Mouse (Mus musculus): ENCODE data around the gene Jund.

The Jund gene

DNA sequence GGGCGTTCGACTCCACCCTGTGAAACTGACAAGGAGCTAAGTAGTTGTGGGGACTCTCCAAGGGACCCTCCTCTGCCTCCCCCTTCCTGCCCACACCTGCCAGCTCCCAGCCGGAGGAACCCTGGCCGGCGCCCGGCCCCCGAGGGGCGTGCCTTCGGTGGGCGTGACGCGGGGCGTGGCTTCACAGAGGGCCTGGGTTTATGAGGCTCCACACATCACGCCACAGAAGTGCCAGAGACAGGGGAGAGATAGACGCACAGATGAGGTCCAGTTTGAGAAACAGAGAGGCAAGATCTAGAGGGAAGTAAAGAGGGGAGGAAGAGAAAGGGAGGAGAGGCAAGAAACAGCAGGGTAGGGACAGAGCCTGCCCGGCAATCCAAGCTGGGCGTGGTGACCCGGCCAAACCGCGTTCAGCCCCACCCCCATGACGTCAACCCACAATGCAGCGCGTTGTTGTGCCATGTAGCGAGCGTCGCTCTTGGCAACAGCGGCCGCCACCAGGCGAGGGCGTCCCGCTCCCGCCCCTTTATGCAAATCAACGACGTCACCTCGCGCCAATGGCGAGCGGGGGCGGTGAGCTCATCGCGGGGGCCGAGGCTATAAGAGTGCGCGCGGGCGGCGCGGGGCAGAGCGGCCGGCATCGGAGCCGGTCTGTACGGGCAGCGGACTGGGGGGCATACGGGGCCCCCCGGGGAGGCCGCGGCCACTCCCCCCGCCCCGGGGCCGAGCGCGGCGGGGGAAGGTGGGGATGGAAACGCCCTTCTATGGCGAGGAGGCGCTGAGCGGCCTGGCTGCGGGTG lies at the start of gene Jund:
Gene Jund (plus strand): TSS at position 640 of the 800 bp plus-strand sequence.
- DNase-seq (ENCODE audit: low spot score) = peak; percentile 99

DNA sequence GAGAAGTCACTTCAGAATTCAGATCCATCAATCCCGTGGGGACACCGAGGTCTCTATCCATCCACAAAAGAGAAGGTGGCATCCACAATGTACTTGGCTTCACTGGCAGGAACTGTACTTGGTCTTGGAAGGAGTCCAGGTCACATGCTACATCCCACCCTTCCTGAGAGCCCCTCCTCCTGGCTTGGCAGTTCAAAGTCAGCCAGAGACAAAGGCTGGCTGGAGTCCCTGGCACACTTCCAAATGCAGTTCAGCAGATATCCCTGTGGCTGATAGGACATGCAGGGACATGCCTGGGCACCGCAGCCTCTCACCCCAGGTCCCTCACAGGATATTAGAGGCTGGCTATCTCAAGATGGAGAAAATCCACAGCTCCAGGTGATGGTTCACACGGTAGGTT lies 49.4 kb upstream of the Jund start:
- DNase-seq (ENCODE audit: low spot score) = peak; percentile 61

DNA sequence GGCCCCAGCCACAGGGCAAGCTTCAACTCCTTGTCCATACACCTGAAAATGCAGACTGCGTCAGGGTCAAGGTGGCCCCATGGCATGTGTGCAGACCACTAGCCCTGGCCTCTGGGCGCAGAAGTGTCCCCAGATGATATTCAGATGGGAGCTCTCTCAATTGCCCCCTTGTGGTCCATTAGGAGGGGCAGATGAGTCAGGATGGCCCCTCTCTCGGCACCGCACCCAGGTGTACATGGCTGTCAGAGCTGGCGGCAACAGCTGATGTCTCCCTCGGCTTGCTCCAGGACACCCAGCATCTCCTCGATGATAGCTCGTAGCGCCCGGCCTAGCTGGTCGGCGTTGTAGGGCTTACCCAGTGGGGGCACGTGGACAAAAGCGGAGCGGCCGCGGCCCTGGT lies 48.4 kb upstream of the Jund start:
- no peak for DNase-seq (ENCODE audit: low spot score)

DNA sequence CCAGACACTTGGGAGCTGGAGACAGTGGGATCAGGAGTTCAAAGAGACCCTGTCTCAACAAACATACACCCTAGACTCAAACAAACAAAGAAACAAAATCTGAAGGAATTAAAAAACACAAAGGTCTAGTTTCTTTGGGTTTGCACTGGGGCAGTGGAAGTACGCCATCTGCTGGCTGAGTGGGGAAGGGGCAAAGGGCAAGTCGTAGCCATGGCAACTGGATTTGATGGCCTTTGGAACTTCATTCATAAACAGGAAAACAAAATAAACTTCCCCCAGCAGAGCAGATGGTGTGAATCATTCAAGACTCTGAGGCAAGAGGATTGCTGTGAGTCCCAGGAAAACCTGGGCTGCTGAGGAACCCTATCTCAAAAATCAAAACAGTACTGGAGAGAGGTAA lies 45.5 kb upstream of the Jund start:
- peak; percentile 57 for DNase-seq (ENCODE audit: low spot score)

DNA sequence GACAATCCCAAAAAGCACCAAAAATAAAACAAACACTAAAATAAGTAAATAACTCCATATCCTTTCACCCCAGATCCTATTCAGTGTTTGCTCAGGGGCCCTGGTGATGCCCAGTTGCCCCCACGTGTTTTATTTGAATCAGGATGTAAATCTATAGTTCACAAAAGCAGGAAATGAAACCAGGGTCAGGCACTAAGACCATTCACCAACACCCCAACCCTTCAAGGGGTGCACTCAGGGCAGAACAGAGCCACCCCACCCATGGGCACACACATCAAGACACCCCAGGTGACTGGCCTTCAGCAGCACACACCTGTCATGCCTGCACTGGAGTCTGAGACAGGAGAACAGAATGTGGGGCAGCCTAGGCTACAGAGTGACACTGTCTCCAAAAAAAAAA lies 44.6 kb upstream of the Jund start:
- DNase-seq (ENCODE audit: low spot score) = no peak

DNA sequence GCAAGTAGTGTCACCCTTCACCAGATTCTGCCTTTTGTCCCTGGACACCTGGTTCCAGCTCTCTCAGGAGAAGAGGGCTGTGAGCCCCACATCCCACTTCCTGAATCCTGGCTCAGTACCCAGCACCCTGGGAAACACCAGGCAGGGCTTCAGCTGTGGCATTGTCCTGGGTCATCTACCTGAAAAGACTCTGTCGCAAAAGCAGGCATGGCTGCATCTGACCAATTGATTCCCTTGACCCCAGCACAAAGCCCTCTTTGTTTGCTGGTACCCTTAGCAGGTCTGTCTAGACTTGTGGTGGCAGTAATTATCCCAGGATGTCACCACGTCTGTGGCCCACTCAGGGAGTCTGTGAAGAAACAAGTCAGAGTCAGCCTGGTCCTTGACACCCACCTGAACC lies 43.3 kb upstream of the Jund start:
- DNase-seq (ENCODE audit: low spot score) = no peak

DNA sequence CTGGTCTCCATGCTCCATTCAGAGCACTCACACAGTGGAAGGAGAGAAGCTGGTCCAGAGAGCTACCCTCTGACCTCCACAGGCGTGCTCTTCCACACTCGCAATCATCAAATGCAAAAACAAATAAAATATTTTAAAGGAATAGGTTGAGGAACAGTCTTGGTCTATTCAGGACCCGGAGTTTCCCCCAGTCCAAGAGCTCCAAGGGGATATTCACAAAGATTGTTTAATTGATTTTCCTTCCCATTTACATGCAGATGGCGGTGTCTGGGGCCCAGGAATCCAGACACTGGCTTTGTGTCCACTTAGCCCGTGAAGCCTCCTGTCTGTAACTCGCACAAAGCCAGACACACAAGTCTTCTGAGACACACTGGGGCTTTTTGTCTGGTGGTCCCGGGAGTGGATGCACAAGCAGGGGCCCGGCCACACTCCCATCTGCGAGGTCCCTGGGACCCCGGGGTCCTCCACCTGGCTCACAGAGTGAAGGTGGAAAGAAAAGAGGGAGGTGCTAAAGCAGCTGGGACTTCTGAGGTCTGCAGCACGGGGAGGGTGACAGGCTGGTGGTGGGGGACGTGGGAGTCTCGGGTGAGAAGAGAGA lies 42.5 kb upstream of the Jund start:
- DNase-seq (ENCODE audit: low spot score) = no peak

DNA sequence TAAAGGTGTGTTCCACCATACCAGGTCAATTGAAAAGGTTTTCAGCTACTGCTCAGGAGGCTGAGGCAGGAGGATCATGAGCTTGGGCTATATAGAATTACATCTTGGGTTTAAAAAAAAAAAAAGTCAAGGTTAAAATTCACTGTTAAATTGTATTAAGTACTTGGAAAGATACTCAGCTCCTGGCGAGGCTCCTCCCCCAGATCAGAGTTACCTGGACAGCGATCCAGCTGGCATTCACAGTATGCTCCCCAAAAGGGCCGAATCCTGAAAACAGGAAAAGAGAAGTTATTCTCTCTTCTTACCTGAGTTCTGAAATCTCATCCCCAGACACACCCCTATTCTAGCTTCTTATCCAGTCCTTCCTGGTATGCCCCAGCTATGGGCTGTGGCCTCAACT lies 41.5 kb upstream of the Jund start:
- no peak for DNase-seq (ENCODE audit: low spot score)

DNA sequence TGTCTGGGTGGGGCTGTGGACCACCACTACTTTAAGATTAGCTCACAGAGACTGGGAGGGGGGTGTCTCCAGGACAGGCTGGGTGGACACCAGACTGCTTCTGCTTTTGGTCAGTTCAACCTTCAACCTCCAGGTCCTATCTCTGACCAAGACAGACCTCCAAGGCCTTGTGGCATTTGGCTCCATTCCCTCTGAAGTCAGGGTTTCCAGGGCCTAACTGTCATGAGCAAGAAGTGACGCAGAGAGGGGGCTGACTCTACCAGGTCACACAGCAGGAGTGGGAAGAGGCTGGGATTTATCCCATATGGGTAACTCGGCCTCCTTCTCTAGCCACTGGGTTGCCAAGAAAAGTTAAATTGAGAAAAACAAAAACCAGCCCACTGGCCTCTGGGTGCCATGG lies 41.0 kb upstream of the Jund start:
- DNase-seq (ENCODE audit: low spot score) = no peak

DNA sequence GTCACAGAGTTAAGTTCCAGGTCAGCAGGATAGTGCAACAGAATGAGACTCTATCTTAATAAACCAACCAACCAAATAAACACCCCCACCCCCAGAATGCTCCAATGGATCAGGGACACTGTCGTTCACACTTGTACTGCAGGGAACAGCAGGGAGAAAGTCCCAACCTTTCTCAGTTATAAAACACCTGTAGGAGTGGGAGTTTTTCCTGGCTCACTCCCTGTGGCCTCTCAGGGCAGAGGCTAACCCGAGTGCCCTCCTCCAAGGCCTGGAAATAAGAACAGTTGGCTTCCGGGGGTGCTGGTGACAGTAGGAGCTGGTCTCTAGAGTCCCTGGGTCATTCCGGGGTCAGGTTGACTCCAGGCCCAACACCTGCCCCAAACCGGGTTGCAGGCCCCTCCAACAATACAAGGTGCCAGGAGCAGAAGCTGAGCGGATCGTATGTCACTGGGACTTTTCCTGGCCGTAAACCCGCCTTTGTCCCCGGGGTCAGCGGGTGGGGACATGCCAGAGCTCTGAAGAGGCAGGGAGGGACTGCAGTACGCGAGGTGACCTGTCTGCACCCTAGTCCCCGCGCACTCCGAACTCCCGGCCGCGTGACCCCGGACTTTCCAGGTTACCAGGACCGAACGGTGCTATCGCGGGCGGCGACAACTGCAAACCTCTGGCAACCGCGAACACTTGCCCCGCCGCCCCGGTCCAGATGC lies 39.7 kb upstream of the Jund start:
- no peak for DNase-seq (ENCODE audit: low spot score)

DNA sequence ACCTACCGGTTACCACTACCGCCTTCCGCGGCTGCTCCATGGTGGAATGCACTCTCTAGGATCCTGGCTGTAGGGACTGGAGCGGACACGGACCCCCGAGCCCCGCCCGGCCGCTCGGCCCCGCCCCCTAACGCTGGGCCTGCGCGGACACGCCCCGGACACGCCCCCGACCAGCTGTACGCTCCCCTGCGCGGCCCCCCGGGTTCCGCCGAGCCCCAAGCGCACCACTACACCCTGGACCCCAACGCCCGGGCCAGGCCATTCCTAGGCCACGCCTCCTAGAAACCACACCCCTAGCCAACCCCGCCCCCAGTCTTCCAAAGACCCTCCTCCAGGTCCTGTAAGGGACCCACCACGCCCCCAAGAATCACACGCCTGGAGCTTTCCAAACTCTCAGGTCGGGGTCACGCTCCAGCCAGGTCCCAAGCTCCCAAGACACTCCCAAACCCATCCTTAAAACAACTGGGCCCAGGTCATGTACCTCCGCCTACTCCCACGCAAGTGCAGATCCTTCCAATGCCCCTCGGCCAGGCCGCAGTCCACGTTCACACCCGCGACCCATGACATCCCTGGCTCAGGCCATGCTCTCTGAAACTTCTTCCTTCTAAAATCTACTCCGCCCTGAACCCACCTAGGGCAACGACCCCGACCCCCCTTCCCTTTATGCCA lies 39.0 kb upstream of the Jund start:
- DNase-seq (ENCODE audit: low spot score) = peak; percentile 82

DNA sequence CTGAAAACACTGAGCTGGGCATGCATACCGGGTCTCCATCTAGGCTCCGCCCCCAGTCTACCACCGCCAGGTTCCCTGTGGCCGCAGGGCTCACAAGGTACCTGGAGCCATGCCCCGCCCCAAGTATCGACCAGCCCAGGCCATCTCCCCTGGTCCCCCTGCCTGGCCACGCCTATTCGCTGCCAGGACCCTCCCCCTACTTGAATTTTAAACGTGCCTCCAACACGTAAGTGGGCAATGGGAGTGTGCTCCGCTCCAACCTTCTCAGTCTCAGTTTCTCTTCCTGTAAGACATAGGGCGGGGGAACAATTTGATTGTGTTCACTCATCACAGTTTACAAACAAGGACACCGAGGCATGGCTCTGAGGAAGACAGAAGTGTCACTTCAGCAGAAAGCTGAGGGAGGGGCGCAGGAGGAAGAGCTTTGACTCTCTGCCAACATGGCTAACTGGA lies 38.5 kb upstream of the Jund start, which contains the start of gene Pgpep1:
Gene Pgpep1 (minus strand): TSS at position 116 of the 453 bp plus-strand sequence.
- no peak for DNase-seq (ENCODE audit: low spot score)

DNA sequence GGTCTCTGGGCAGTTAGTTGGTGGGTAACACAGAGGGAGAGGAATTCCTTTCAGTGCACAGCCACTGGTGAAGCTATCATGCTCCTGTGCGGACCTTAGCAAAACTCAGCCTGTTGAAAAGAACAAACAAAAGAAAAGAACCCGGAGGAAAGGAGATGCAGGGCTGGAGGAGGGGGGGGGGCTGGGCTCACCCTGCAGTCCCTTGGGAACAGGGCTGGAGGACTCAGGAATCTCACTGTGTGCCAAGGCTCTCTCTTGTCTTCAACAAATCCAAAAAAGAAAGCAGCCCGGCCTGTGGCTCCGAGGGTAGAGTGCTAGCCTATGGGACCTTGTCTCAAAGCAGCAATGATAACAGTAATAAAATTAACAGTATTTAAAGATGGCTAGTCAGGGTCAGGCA lies 35.1 kb upstream of the Jund start:
- no peak for DNase-seq (ENCODE audit: low spot score)

DNA sequence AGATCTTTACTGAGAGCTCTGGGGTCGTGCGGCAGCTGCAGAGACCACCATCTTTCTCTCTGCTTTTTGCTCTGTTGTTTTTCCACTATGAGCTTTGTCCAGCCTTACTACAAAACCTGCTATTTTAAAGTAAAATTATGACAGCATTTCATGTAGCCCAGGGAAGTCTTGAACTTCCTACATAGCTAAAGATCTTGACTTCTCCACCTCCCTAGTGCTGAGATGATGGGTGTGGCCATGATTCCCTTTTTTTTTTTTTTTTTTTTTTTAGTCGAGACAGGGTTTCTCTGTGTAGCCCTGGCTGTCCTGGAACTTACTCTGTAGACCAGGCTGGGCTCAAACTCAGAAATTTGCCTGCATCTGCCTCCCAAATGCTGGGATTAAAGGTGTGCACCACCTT lies 34.1 kb upstream of the Jund start:
- DNase-seq (ENCODE audit: low spot score) = no peak

DNA sequence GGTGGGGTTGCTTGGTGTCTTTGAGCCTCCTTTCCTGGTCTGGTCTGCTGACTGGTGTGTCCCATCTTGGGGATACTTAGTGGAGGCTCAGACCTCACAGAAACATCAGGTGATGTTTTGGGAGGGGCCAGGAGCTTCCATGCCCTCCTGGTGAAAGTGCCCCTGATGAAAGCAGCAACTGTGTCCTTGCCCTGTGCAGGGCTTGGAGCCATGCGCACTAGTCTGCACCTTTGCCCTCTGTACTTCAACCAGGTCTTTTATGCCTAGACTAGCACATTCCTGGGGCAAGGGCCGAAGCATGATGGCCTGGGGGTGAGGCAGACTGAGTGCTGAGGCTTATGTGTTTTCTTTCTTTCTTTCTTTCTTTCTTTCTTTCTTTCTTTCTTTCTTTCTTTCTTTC lies 33.1 kb upstream of the Jund start:
- DNase-seq (ENCODE audit: low spot score) = no peak

DNA sequence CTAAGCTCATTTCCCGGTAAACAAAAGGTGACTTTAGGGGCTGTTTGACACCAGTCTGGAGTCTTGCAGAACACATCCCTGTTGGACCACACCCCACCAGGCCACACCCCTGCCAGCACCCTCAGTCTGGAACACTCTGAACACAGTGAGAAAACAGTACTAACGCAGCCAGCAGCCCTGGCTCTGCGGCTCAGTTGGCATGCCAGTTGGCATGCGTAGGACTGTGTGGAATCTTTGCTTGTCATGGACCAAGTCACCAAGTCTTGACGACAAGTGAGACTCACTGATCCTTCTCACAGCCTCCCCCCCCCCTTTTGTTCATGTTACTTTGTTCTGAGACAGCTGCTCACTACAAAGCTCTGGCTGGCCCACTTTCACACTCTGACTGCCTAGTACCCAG lies 31.7 kb upstream of the Jund start:
- DNase-seq (ENCODE audit: low spot score) = no peak

DNA sequence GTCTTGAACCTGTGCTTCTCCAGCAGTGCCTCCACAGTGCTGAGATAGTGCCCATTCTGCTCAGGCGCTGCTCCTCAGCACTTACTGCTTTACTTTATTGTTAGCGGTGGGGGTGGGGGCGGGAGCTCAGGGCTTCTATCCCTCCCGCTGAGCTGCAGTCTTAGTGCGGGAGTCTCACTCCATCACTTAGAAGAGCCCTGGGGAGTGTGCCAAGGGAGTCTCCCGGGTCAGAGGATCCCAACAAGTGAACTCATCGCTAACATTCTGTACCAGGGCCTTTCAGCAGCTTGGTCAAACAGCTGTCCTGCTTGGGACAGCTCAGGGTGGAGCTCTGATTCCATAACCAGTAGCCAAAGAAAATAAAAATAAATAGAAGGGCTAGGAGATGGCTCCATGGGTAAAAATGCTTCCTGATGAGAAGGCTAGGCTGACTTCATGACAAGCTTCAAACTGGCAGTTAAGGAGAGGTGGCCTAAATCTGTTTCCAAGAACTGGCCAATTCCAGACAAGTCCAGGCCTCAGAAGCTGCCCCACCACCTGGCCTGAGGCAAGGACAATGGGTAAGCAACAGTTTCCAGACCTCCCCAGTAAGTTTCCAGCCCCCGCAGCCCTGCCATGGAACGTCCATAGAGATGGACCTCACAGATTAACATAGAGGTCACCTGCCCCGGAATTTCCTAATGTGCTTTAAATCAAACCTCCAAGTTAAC lies 27.0 kb upstream of the Jund start:
- peak; percentile 45 for DNase-seq (ENCODE audit: low spot score)

DNA sequence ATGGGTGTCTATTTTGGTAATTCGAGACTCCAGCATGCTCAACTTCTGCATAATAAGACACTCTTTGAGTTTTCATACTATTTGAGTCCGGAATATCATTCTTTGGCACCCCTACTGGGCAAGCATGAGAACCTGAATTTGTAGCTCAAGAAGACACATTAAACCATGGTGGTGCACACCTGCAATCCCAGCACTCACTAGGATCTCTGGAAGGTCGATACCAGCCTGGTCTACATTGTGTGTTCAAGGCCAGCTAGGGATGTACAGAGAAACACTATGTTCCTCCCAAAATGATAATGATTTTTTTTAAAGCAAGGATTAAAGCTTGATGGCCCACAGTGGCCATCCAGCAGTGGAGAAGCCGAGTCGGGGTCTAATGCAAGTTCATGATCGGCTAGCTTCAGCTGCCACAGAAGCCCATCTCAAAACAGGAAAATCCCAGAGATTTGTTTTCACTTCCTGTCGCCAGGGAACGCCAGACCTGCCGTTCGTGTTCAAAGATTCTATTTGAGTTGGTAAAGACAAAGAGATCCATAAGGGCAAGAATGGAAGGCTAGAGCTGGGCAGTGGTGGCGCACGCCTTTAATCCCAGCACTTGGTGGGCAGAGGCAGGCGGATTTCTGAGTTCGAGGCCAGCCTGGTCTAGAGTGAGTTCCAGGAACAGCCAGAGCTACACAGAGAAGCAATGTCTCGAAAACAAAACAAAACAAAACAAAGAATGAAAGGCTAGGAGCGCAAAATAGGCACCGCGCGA lies 26.2 kb upstream of the Jund start:
- no peak for DNase-seq (ENCODE audit: low spot score)

DNA sequence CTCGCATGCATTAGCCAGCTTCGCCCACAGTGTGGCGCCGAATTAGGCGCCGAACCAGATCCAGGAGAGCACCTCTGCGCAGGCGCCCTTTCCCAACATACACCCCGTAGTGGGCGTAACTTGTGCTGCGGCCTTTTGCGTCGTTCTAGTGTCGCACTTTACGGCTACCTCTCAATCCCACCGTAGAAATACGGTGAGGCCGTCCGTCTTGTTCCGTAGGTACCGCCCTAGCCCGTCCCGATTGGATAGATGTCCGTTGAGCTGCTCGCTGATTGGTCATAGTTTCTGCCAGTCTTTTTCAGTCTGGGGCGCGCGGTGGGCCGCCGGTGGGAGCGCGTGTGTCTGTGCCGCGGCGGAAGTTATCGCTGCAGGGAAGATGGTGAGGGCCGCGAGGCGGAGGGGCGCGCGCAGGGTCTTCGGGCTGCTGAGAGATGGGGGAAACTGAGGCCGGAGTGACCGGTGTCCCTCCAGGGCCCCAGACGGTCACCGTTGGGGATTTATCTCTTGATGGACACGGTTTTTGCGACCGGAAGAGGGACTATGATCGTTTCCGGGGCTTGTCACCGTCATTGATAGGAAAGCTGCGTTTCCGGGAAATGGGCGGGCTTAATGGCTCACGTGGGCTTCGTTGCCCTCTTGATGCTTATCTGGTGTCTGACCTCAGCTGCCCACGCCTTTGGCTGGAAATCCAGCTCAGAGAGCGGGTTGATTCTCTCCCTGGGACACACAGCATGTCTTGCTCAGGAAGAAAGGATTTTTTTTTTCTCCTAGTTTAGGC lies 25.5 kb upstream of the Jund start, which contains the start of gene Lsm4:
Gene Lsm4 (plus strand): TSS at position 170 of the 778 bp plus-strand sequence.
- peak; percentile 94 for DNase-seq (ENCODE audit: low spot score)

DNA sequence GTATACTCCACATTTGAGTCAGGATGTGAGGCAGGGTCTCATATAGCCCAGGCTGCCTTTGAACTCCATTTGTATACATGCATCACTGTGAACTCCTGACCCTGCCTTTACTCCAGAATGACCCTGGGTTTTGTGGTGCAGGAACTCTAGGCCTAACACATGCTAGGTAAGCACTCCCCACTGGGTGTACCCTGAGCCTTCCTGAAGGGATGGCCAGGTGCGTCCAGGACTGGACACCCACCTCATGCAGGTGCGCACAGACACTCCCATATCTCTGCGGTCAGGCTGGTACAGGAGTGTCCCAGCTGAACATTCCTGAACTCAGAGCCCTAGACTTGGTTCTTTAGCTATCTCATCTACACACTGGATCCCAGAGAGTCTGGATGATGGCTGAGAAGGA lies 24.6 kb upstream of the Jund start:
- DNase-seq (ENCODE audit: low spot score) = no peak

All from urinary bladder, postnatal 25 days (tissue).